Mouse (Mus musculus) embryonic facial prominence, embryonic 11.5 days (tissue): Measurements from ENCODE around the gene Col28a1. TPM values are rescaled to one million over a fixed set of nuclear protein-coding genes. Genes with fewer than 3 reads are reported as not detected.

ENCODE experiments used
- ATAC-seq: fragments of 200-750 bp; cut with Nextera tagmentation; replicated peaks from 2 replicates; pipeline ENCODE4 v1.8.0; 2017; ENCODE audit warnings: low read depth; ENCODE audit not compliant: insufficient number of reproducible peaks, low FRiP score, low TSS enrichment
- DNase-seq: peaks from one replicate; pipeline ENCODE4 v3.0.0-alpha.2; 2015; ENCODE audit warnings: low spot score
- H3K27ac ChIP-seq: fragments of 300-500 bp; sonication (generic); replicated peaks from 2 replicates; pipeline ENCODE4 v1.5.1; 2014; ENCODE audit warnings: mild to moderate bottlenecking, low read depth, low read length, control low read depth
- H3K27me3 ChIP-seq: fragments of 300-500 bp; sonication (generic); 2 replicates; pipeline ENCODE4 v1.6.1; 2014; ENCODE audit warnings: mild to moderate bottlenecking, low read length, moderate library complexity, mixed read lengths; ENCODE audit not compliant: control insufficient read depth, insufficient read depth
- H3K36me3 ChIP-seq: fragments of 300-500 bp; sonication (generic); replicated peaks from 2 replicates; pipeline ENCODE4 v1.6.1; 2014; ENCODE audit warnings: low read depth, mild to moderate bottlenecking, low read length, moderate library complexity, mixed read lengths; ENCODE audit not compliant: control insufficient read depth, insufficient read depth
- H3K4me1 ChIP-seq: fragments of 300-500 bp; sonication (generic); 2 replicates; pipeline ENCODE4 v1.6.1; 2014; ENCODE audit warnings: low read length, mixed read lengths; ENCODE audit not compliant: control insufficient read depth, insufficient read depth
- H3K4me2 ChIP-seq: fragments of 300-500 bp; sonication (generic); 2 replicates; pipeline ENCODE4 v1.6.1; 2014; ENCODE audit warnings: low read depth, mild to moderate bottlenecking, control low read depth, low read length, moderate library complexity
- H3K4me3 ChIP-seq: fragments of 300-500 bp; sonication (generic); 2 replicates; pipeline ENCODE4 v1.5.1; 2014; ENCODE audit warnings: low read depth, low read length, control low read depth
- H3K9ac ChIP-seq: fragments of 300-500 bp; sonication (generic); replicated peaks from 2 replicates; pipeline ENCODE4 v1.6.1; 2014; ENCODE audit warnings: mild to moderate bottlenecking, control low read depth, low read length
- H3K9me3 ChIP-seq: fragments of 300-500 bp; sonication (generic); replicated peaks from 2 replicates; pipeline ENCODE4 v1.6.1; 2016; ENCODE audit warnings: mild to moderate bottlenecking, low read length, inconsistent platforms, mixed read lengths; ENCODE audit not compliant: control insufficient read depth
- WGBS: fragments of 180-500 bp; shearing (Covaris S2); extraction: QIAGEN DNeasy Blood & Tissue Kit; methylation state at CpG from one replicate; pipeline ENCODE4 v1.1.7; 2014; 5-methylcytosine and 5-hydroxymethylcytosine counted together
- polyA plus RNA-seq: library from polyadenylated mRNA; unstranded; fragments of >200 nt; fragmentation: Nextera tagmentation; extraction: Ambion mirVana; gene quantifications from 2 replicates; pipeline ENCODE4 v1.2.1, GENCODE M21; 2014

Gene Col28a1
- polyA plus RNA-seq, 1 experiment from 2014 or later = 0.34 TPM

DNA sequence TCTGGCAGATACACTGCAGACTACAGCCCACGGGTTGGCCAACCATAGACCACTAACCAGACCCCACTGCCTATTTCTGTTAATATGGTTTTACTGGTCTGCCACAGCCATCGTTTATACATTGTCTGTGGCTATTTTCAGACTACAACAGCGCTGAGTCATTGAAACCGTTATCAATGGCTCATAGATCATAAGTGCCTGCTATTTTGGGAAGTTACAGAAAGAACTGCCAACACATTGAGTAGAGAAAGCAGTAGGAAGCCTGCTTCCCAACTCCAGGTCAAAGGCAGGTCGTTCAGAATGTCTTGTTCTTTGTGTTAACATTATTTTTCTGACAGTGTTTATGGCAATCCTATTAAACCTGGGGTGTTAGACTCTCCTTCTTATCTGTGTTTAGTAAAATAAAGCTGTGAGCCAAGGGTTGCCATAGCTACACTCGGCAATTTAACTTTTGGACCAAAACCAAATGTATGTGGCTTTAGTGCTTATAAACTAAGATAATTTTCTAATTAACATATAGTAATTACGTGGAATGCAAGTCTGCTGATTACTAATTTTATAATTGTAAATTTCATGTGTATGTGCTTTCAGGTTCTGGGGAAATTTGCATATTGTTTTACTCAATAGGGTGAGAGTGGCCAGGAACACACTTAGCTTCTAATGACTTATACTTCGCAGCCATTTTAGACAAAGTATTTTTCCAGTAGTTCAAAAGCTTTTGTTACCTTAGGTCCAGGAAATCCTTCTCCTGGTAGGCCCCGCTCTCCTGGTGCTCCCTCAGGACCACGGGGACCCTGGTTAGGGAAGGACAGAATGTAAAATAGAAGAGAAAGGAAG, 86.3 kb downstream of the Col28a1 start:
- 82% methylated on average over 10 of the region's 10 CpGs for whole genome bisulfite sequencing
- no peaks in the 10 kb centered on the region for H3K4me1 ChIP-seq
- H3K27me3 ChIP-seq = no peaks in the 10 kb centered on the region
- no peaks in the 10 kb centered on the region for H3K36me3 ChIP-seq
- ATAC-seq (no peak), DNase-seq (no peak)
- H3K4me2 ChIP-seq = no peak overlapping the region
- no peak overlapping the region for H3K4me3 ChIP-seq
- H3K9ac ChIP-seq = no peak overlapping the region
- H3K27ac ChIP-seq = no peak overlapping the region
- no peaks in the 10 kb centered on the region for H3K9me3 ChIP-seq

DNA sequence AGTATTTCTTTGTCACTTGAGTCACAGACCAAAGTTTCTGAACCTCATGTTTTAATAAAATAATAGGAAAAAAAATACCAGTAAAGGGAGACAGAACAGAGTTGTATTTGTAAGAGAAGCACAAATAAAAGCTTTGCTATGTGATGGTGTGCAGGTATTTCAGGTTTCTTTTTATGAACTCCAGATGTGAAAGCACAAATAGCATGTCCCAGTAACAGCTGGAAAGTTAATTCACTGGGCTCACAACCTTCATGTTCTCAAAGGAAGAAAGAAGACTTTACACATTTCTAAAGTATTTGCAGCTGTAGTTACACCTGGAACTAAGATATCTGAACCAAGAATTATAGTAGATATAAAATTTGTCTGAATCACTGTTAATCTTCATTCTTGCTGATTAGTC, 91.2 kb downstream of the Col28a1 start:
- no peaks in the 10 kb centered on the region for H3K36me3 ChIP-seq
- H3K9me3 ChIP-seq = no peaks in the 10 kb centered on the region
- H3K4me2 ChIP-seq = no peak overlapping the region
- no peak for ATAC-seq
- H3K9ac ChIP-seq = no peak overlapping the region
- H3K4me1 ChIP-seq = no peaks in the 10 kb centered on the region
- DNase-seq = peak; percentile 37
- no peaks in the 10 kb centered on the region for H3K27me3 ChIP-seq
- no peak overlapping the region for H3K27ac ChIP-seq
- no peak overlapping the region for H3K4me3 ChIP-seq

DNA sequence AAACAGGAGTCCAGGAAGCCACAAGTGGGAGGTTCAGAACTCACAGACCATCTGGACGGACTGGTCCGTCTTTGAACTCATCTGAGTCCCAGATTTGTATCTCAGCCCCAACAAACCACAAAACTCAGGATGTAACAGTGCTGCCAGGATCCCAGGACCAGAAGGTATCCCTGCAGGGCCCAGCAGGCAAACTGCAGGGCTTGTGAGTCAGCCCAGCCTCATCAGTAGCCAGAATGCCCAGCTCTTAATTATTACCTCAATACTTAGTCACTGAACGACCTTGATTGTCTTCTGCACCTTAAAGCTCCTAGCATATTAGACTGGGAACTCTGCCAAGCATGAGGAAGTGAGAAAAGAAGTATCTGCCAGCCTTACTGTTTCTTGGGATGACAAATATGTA, 96.6 kb downstream of the Col28a1 start:
- 60% methylated on average over 3 of the region's 3 CpGs for WGBS
- no peak for ATAC-seq

DNA sequence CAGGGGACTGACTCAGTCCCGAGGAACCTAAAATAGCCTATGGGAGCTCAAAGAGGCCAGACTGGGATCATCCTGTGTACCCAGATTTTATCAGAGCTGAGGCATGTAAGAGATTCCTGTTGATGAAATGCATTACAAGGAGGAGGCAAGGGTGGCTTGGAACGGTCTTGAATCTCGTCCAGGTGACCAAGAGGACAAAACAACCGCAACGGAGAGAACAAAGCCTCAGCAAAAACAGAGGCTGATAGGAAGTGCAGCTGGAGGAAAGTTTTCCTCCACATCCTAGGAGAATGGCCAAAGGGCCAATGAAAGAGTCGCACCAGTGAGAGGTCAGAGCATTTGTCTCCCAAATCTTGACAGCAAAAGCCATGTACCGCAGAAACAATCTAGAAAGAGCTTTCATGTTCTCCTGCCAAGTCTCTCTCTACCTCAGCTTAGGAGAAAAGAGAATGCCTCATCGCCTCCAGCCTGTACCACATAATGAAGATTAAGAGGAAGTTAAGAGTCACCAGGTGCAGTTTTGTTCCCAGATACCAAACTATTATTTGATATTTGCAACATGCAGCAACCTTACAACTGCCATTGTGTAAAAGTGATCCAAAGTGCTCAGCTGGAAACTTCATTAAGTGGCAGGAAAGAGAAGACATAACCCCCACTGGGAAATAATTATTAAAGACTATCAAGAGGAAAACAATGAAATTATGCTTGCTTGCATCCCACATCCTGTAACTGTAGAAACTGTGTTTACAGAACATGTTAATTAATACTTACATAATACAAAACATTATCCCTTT, 98.1 kb downstream of the Col28a1 start:
- H3K27ac ChIP-seq = no peak overlapping the region
- no peak overlapping the region for H3K4me2 ChIP-seq
- H3K4me3 ChIP-seq = no peak overlapping the region
- ATAC-seq = no peak
- no peaks in the 10 kb centered on the region for H3K27me3 ChIP-seq
- no peaks in the 10 kb centered on the region for H3K4me1 ChIP-seq
- no peaks in the 10 kb centered on the region for H3K36me3 ChIP-seq
- DNase-seq = no peak
- WGBS = 83% methylated on average over 8 of the region's 8 CpGs
- no peak overlapping the region for H3K9ac ChIP-seq
- no peaks in the 10 kb centered on the region for H3K9me3 ChIP-seq

More for the DNA sequence above, 96.6 kb downstream of the Col28a1 start:
- H3K27ac ChIP-seq = no peak overlapping the region
- no peak for DNase-seq
- H3K9me3 ChIP-seq = no peaks in the 10 kb centered on the region
- no peaks in the 10 kb centered on the region for H3K4me1 ChIP-seq
- H3K9ac ChIP-seq = no peak overlapping the region
- no peaks in the 10 kb centered on the region for H3K36me3 ChIP-seq
- H3K27me3 ChIP-seq = no peaks in the 10 kb centered on the region
- H3K4me3 ChIP-seq = no peak overlapping the region
- no peak overlapping the region for H3K4me2 ChIP-seq

DNA sequence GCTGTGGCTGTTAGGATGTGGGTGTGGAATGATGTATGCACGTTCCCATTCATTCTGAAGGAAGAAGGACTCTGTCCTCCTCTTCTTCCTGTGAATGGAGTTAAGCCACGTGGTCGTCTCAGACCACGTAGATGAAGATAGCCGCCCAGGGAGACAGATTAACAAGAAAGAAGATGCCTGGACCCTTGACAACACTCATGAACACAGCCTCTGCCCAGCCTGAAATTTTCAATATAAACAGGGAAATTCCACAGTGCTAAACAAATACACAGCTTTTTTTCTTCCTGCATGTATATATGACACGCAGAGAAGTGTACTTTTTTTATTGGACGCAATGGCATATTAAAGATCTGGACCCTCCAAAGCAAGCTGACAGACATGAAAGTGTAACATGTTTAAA, 98.9 kb downstream of the Col28a1 start:
- ATAC-seq = no peak
- no peak overlapping the region for H3K9ac ChIP-seq
- WGBS = 83% methylated on average over 7 of the region's 7 CpGs

DNA sequence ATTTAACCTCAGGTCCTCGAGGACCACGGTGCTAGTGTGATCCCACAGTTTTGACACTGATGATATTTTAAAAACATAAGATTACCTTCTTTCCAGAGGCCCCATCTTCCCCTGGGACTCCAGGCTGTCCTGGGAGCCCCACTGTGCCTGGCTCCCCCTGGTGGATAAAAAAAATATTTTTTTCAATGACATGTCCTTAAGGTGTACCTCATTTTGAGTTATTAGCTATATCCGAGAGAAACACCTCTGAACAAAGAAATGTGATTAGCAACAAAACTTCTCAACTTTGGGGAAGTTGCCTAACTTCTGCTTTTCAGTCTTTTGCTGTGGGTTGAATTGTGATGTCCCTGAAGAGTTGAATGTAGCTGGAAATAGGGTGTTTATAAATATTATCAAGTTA, 105.6 kb downstream of the Col28a1 start:
- peak; percentile 67 for DNase-seq
- no peaks in the 10 kb centered on the region for H3K36me3 ChIP-seq
- WGBS = 45% methylated on average over 3 of the region's 3 CpGs
- no peak overlapping the region for H3K9ac ChIP-seq
- no peak overlapping the region for H3K27ac ChIP-seq
- H3K9me3 ChIP-seq = no peaks in the 10 kb centered on the region
- no peaks in the 10 kb centered on the region for H3K4me1 ChIP-seq
- no peak for ATAC-seq
- no peak overlapping the region for H3K4me3 ChIP-seq
- H3K27me3 ChIP-seq = no peaks in the 10 kb centered on the region
- H3K4me2 ChIP-seq = no peak overlapping the region

More for the DNA sequence above, 98.9 kb downstream of the Col28a1 start:
- Histone ChIP-seq H3K4me3 (no peak overlapping the region), H3K27me3 (no peaks in the 10 kb centered on the region), H3K9me3 (no peaks in the 10 kb centered on the region), H3K4me2 (no peak overlapping the region), H3K27ac (no peak overlapping the region), H3K4me1 (no peaks in the 10 kb centered on the region), H3K36me3 (no peaks in the 10 kb centered on the region)
- no peak for DNase-seq

DNA sequence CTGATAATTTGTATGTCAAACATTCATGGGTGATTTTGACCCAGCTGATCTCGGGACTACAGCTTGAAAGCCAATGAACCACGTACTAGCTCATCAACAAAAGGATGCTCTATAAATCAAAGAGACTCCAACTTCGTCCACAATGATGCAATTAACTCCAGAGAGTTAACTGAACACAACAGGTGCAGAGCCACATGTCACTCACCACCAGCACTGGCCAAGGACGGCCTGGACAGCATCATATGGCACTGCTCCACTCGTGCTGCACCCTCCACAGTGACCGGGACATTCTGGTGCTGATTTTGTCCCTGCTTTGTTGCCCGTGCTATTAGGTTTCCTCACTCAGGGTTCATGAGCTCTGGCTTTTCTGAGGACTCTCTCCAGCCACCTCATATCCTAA, 107.6 kb downstream of the Col28a1 start:
- Histone ChIP-seq H3K4me1 (no peaks in the 10 kb centered on the region), H3K27me3 (no peaks in the 10 kb centered on the region), H3K4me3 (no peak overlapping the region), H3K36me3 (no peaks in the 10 kb centered on the region), H3K4me2 (no peak overlapping the region), H3K27ac (no peak overlapping the region), H3K9ac (no peak overlapping the region), H3K9me3 (no peaks in the 10 kb centered on the region)
- WGBS = 61% methylated on average over 7 of the region's 7 CpGs
- no peak for ATAC-seq
- no peak for DNase-seq

DNA sequence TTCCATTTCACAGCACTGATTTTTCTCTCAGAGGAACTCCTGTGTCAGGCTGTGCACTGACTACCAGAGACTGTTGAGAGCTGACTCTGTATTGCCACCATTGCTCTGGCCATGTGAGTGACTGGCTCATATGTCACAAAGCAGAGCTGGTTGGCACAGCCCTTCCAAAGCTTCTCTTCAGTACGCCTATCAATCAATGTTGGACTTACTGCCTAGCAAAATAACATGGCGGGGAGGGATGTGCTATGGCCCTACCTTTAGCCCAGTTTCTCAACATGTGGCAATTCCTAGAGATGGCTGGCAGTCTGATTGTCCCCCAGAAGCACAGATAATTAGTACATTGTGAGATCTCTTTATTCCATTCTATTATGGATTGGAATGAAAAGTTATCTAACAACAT, 109.2 kb downstream of the Col28a1 start:
- Histone ChIP-seq H3K9me3 (no peaks in the 10 kb centered on the region), H3K27ac (no peak overlapping the region), H3K27me3 (no peaks in the 10 kb centered on the region), H3K4me2 (no peak overlapping the region), H3K4me3 (no peak overlapping the region), H3K4me1 (no peaks in the 10 kb centered on the region), H3K36me3 (no peaks in the 10 kb centered on the region), H3K9ac (no peak overlapping the region)
- ATAC-seq = peak; percentile 70; the same call in 1 of the 2 replicates
- WGBS = 67% methylated on average over 2 of the region's 2 CpGs
- peak; percentile 32 for DNase-seq
